Mouse (Mus musculus) subcutaneous adipose tissue, adult 2 months (tissue): ENCODE measurements around the gene G6pc2. TPM values are rescaled to one million over a fixed set of nuclear protein-coding genes. Genes with fewer than 3 reads are reported as not detected.

Experiments used
- polyA plus RNA-seq: library from polyadenylated mRNA; depleted of rRNA; stranded (reverse); fragments of >200 nt; gene quantifications from 2 replicates; pipeline ENCODE4 v1.2.3, GENCODE M21; 2012; ENCODE audit warnings: low replicate concordance; rRNA removed

G6pc2 gene
- 0.33 TPM in 1 of 2 replicates, not detected in the other for polyA plus RNA-seq

GRCm38 (mm10) chr2:69210773-69211172 lies at the start of gene G6pc2:
Gene G6pc2, plus strand, starts transcription at chr2:69211073.

GRCm38 (mm10) chr2:69205791-69206351 lies 5.0 kb upstream of the G6pc2 start, which contains the start of gene Spc25:
Gene Spc25, minus strand, starts transcription at chr2:69206194.

Other genes starting within 250 kb of the G6pc2 start
- gene Nostrin, start 75.3 kb upstream of the G6pc2 start, polyA plus RNA-seq = 1.5 TPM in 2 replicates
- 0.53 and 2.3 TPM in 2 replicates for gene Spc25, start 4.9 kb upstream of the G6pc2 start, polyA plus RNA-seq
- 0.19 TPM in 1 of 2 replicates, not detected in the other for gene Abcb11, start 131.5 kb downstream of the G6pc2 start, polyA plus RNA-seq
- gene Dhrs9, start 169.4 kb downstream of the G6pc2 start, polyA plus RNA-seq = 0.47 and 1.6 TPM in 2 replicates